10 mouse cellular contexts compared by ENCODE assay signal in the genomic region with DNA sequence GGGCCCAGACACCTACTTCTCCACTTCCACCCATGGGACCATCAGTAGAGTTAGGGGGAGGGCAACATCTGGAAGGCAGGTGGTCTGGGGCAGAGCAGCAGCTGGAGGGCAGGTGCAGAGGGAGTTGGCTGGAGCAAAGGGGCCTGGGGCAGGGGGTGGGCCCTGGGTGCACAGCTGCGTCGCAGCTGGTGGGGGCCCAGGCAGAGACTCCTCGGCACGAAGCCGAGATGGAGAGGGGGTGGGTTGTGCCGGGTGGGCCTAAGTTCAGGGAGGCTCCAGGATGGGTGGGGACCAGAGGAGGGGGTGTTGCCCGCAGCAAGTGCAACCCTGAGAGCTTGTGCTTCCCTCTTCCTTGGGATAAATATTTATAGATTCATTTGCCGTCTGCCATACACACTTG.
A peak's percentile ranks its signal among the peaks of the same experiment; 100 is the strongest.
DNase-seq lines count a peak whose midpoint lies in the region; ATAC-seq lines count a peak whose summit lies in the region.
"Had no signal": no experiment of that assay in that cellular context is flagged by ENCODE, and none has a peak within 500 bp of the region (broad histone marks: within the 10 kb centered on the region; RNA-seq: fewer than 3 reads in every experiment).

No protein-coding gene starts in this region.

- H3K9ac ChIP-seq in heart, embryonic 14.5 days (ENCODE audit: low read length): peak overlapping the region; percentile 63
- peak overlapping the region; percentile 20; the same call in 1 of the 2 replicates for H3K9ac ChIP-seq in midbrain, embryonic 13.5 days (replicated peaks)
- no peak overlapping the region for H3K9ac ChIP-seq in midbrain, embryonic 14.5 days (replicated peaks; ENCODE audit: low read length)
- 0 out of 2 replicates have a peak overlapping the region, but pooled peaks have one; percentile 31 for H3K9ac ChIP-seq in lung, embryonic 16.5 days (ENCODE audit: low read length)

- peaks cover 60 to 89% of the 10 kb centered on the region in 2 experiments for H3K4me1 ChIP-seq in heart, embryonic 14.5 days (ENCODE audit: control insufficient read depth in 2 of 2, insufficient read depth in 2 of 2, low read length in 2 of 2)
- peaks cover 73% of the 10 kb centered on the region for H3K4me1 ChIP-seq in midbrain, embryonic 13.5 days (replicated peaks)
- H3K4me1 ChIP-seq in midbrain, embryonic 14.5 days (ENCODE audit: control insufficient read depth, insufficient read depth, low read length): peaks cover 37% of the 10 kb centered on the region
- peaks cover 53% of the 10 kb centered on the region for H3K4me1 ChIP-seq in lung, embryonic 16.5 days (replicated peaks; ENCODE audit: control insufficient read depth, insufficient read depth, low read length)

- H3K36me3 ChIP-seq in heart, embryonic 14.5 days (ENCODE audit: control insufficient read depth, insufficient read depth, low read length): peaks cover 7% of the 10 kb centered on the region; the same call in 1 of the 2 replicates
- H3K36me3 ChIP-seq in midbrain, embryonic 13.5 days: no peaks in the 10 kb centered on the region
- H3K36me3 ChIP-seq in midbrain, embryonic 14.5 days (ENCODE audit: control insufficient read depth, insufficient read depth, low read length): no peaks in the 10 kb centered on the region
- H3K36me3 ChIP-seq in lung, embryonic 16.5 days (ENCODE audit: control insufficient read depth, insufficient read depth, low read length): no peaks in the 10 kb centered on the region

- peak overlapping the region in 1 of 2 experiments; percentile 88; a peak in 2 of 4 replicates for H3K27ac ChIP-seq in heart, embryonic 14.5 days (replicated peaks in 1 of 2; ENCODE audit: control insufficient read depth in 1 of 2, insufficient read depth in 1 of 2, low read depth in 2 of 2, low read length in 2 of 2)
- no peak overlapping the region for H3K27ac ChIP-seq in midbrain, embryonic 13.5 days
- H3K27ac ChIP-seq in midbrain, embryonic 14.5 days (replicated peaks; ENCODE audit: low read depth, low read length): no peak overlapping the region
- H3K27ac ChIP-seq in lung, embryonic 16.5 days (ENCODE audit: low read length): peak overlapping the region; percentile 85

- H3K27me3 ChIP-seq in heart, embryonic 14.5 days (ENCODE audit: control insufficient read depth, insufficient read depth, low read length): no peaks in the 10 kb centered on the region; the same call in 1 of the 2 replicates
- H3K27me3 ChIP-seq in midbrain, embryonic 13.5 days: peaks cover 94% of the 10 kb centered on the region
- peaks cover 39% of the 10 kb centered on the region for H3K27me3 ChIP-seq in midbrain, embryonic 14.5 days (ENCODE audit: control insufficient read depth, insufficient read depth, low read length)
- H3K27me3 ChIP-seq in lung, embryonic 16.5 days (ENCODE audit: control insufficient read depth, insufficient read depth, low read depth, low read length): peaks cover under 1% of the 10 kb centered on the region; the same call in 1 of the 2 replicates

- H3K4me2 ChIP-seq in heart, embryonic 14.5 days (ENCODE audit: low read length): peak overlapping the region; percentile 31; the same call in 1 of the 2 replicates
- H3K4me2 ChIP-seq in midbrain, embryonic 13.5 days (replicated peaks): no peak overlapping the region
- no peak overlapping the region for H3K4me2 ChIP-seq in midbrain, embryonic 14.5 days (ENCODE audit: low read length)
- peak overlapping the region; percentile 45 for H3K4me2 ChIP-seq in lung, embryonic 16.5 days (ENCODE audit: low read depth, low read length)

- H3K9me3 ChIP-seq in heart, embryonic 14.5 days (ENCODE audit: control insufficient read depth, low read length): no peaks in the 10 kb centered on the region
- no peaks in the 10 kb centered on the region for H3K9me3 ChIP-seq in midbrain, embryonic 13.5 days
- no peaks in the 10 kb centered on the region for H3K9me3 ChIP-seq in midbrain, embryonic 14.5 days (ENCODE audit: control insufficient read depth, low read length)
- H3K9me3 ChIP-seq in lung, embryonic 16.5 days (ENCODE audit: control insufficient read depth, low read length): no peaks in the 10 kb centered on the region

- H3K4me3 ChIP-seq in heart, embryonic 14.5 days (ENCODE audit: control insufficient read depth in 1 of 2, insufficient read depth in 1 of 2, low read depth in 1 of 2, low read length in 2 of 2): no peak overlapping the region
- no peak overlapping the region for H3K4me3 ChIP-seq in midbrain, embryonic 13.5 days (replicated peaks)
- H3K4me3 ChIP-seq in midbrain, embryonic 14.5 days (replicated peaks; ENCODE audit: low read depth, low read length): no peak overlapping the region
- H3K4me3 ChIP-seq in lung, embryonic 16.5 days (ENCODE audit: low read length): no peak overlapping the region

- WGBS in heart, embryonic 14.5 days: 40% methylated on average over 8 of the region's 8 CpGs
- WGBS in midbrain, embryonic 13.5 days: 24% methylated on average over 8 of the region's 8 CpGs
- 27% methylated on average over 8 of the region's 8 CpGs for WGBS in midbrain, embryonic 14.5 days
- WGBS in lung, embryonic 16.5 days: 23% methylated on average over 8 of the region's 8 CpGs

- ATAC-seq in heart, embryonic 14.5 days (ENCODE audit: insufficient number of reproducible peaks, insufficient read depth, low FRiP score, low read depth): no peak
- no peak for ATAC-seq in midbrain, embryonic 13.5 days
- ATAC-seq in midbrain, embryonic 14.5 days (ENCODE audit: low FRiP score, low TSS enrichment): no peak; the same call in 1 of the 2 replicates
- ATAC-seq in lung, embryonic 16.5 days (ENCODE audit: low read depth): peak; percentile 69

- no peak for DNase-seq in heart, adult 8-10 months (ENCODE audit: low spot score)
- no peak for DNase-seq in midbrain, embryonic 14.5 days
- peak; percentile 16 for DNase-seq in yolk sac, embryonic 10.5 days (ENCODE audit: low spot score)
- no peak for DNase-seq in adrenal gland, postnatal 14 days
- no peak for DNase-seq in layer of hippocampus, adult 9-10 months (ENCODE audit: low spot score)
- DNase-seq: kidney, adult 8-10 months; thymus, adult 2 months had no signal

Comparison
In these comparisons a context has a peak if more than half of its experiments do, and no peak if none do; other contexts are left out.
1. H3K4me2 ChIP-seq: peak in heart, embryonic 14.5 days (single experiment) and lung, embryonic 16.5 days (single experiment); none in midbrain, embryonic 13.5 days (single experiment) and midbrain, embryonic 14.5 days (single experiment).